Mouse (Mus musculus): ENCODE measurements around the gene Ptpn23. TPM values are rescaled to one million over a fixed set of nuclear protein-coding genes. Genes with fewer than 3 reads are reported as not detected.
A peak's percentile ranks its signal among the peaks of the same experiment; 100 is the strongest.
"Not testable (repeated sequence)": the region's sequence is repeated elsewhere in the genome, so short reads cannot be mapped to it uniquely, and the experiment has no call there.

Gene Ptpn23
- polyA plus RNA-seq, 1 experiment from 2014 or later: 12.2 TPM

GRCm38 (mm10) chr9:110410908-110411887, 3.2 kb upstream of the Ptpn23 start:
- no peak overlapping the region for H3K27ac ChIP-seq
- no peaks in the 10 kb centered on the region for H3K9me3 ChIP-seq
- WGBS: 32% methylated on average over 6 of the region's 6 CpGs
- peaks cover 4% of the 10 kb centered on the region for H3K4me1 ChIP-seq (replicated peaks)
- H3K4me2 ChIP-seq (replicated peaks): no peak overlapping the region
- ATAC-seq: no peak
- H3K4me3 ChIP-seq (replicated peaks): no peak overlapping the region
- H3K27me3 ChIP-seq (replicated peaks): no peaks in the 10 kb centered on the region
- no peaks in the 10 kb centered on the region for H3K36me3 ChIP-seq
- no peak overlapping the region for H3K9ac ChIP-seq

DNA sequence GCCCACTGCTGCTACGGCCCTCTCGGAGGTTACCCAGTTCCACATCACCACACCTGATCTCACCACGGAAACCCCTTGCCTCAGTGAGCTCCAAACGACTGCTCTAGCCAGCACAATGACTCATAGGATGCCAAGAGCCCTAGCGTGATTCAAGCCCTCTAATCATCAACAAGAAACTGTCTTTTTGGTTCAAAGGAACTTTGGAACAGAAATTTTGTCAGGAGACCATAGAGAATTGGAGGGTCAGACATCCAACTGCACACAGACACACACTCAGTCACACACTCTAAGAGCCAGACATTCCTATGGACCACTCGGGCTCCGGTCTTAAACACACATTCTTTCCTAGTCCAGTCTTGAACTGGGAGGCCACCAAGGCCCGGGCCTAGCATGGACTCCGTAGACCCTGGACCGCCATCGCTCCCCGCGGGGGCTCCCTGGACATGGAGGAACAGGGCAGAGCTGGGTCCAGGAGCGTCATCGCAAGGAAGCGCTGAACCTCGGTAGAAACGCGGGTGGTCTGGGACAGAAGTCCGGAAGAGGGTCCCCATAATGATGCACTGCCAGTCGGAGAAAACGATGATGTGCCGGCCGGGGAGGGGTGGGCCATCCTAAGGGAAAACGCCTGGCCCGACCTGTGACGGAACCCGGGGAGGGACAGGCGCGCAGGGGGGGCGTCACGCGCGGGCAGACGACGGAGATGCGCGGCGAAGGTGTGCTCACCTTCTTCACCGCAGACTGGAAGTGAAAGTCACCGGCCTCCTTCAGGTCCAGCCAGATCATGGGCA, 508 bp downstream of the Ptpn23 start:
- no peaks in the 10 kb centered on the region for H3K36me3 ChIP-seq
- WGBS: 1% methylated on average over 41 of the region's 41 CpGs
- peaks cover 4% of the 10 kb centered on the region for H3K4me1 ChIP-seq (replicated peaks)
- ATAC-seq: peak; percentile 69
- peak overlapping the region; percentile 62 for H3K4me2 ChIP-seq (replicated peaks)
- peak overlapping the region; percentile 80 for H3K27ac ChIP-seq
- no peaks in the 10 kb centered on the region for H3K9me3 ChIP-seq
- H3K4me3 ChIP-seq (replicated peaks): peak overlapping the region; percentile 78
- H3K9ac ChIP-seq: peak overlapping the region; percentile 78
- H3K27me3 ChIP-seq (replicated peaks): no peaks in the 10 kb centered on the region

DNA sequence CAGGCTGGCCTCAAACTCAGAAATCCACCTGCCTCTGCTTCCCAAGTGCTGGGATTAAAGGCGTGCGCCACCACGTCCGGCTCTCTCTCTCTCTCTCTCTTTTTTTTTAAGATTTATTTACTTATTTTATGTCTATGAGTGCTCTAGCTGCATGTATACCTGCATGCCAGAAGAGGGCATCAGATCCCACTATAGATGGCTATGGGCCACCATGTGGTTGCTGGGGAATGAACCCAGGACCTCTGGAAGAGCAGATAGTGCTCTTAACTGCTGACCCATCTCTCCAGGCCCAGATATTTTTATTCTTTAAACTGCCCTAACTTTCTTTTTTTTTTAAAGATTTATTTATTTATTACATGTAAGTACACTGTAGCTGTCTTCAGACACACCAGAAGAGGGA, 4.8 kb downstream of the Ptpn23 start:
- not testable (repeated sequence) for H3K9ac ChIP-seq; H3K4me3 ChIP-seq (replicated peaks); H3K27me3 ChIP-seq (replicated peaks); ATAC-seq; H3K36me3 ChIP-seq; H3K4me1 ChIP-seq (replicated peaks); H3K4me2 ChIP-seq (replicated peaks); H3K9me3 ChIP-seq; H3K27ac ChIP-seq
- WGBS: 79% methylated on average over 4 of the region's 4 CpGs

GRCm38 (mm10) chr9:110402731-110403130, 5.3 kb downstream of the Ptpn23 start:
- Histone ChIP-seq H3K9ac (no peak overlapping the region), H3K9me3 (no peaks in the 10 kb centered on the region), H3K4me2 (replicated peaks) (no peak overlapping the region), H3K27ac (no peak overlapping the region), H3K27me3 (replicated peaks) (no peaks in the 10 kb centered on the region), H3K4me1 (replicated peaks) (peaks cover 4% of the 10 kb centered on the region), H3K36me3 (no peaks in the 10 kb centered on the region), H3K4me3 (replicated peaks) (no peak overlapping the region)
- ATAC-seq: no peak
- WGBS: 95% methylated on average over 2 of the region's 2 CpGs

DNA sequence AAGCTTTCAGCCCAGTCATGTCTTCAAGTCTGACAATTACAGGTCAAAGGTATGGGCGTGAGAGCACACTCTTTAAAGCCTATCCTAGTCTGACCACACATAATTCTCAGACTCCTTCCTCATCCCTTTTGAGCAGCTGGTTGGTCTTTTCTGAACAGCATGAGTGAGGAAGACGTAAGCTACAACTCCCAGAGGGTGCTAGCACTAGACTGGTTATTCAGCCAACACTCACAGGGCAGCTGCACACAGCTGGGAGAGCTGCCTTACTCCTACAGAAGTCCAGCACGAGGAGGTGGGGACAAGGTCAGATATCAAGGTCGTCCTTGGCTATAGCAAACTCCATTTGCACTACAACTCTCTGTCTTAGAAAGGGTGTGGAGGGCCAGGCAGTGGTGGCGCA, 7.4 kb downstream of the Ptpn23 start:
- Histone ChIP-seq H3K4me3 (replicated peaks) (no peak overlapping the region), H3K4me2 (replicated peaks) (no peak overlapping the region), H3K9me3 (no peaks in the 10 kb centered on the region), H3K36me3 (peaks cover 8% of the 10 kb centered on the region; the same call in 1 of the 2 replicates), H3K4me1 (replicated peaks) (no peaks in the 10 kb centered on the region), H3K27me3 (replicated peaks) (no peaks in the 10 kb centered on the region), H3K9ac (no peak overlapping the region), H3K27ac (no peak overlapping the region)
- ATAC-seq: peak; percentile 60
- WGBS: 61% methylated on average over 5 of the region's 5 CpGs

- Histone ChIP-seq H3K4me1 (replicated peaks) (no peaks in the 10 kb centered on the region), H3K4me3 (replicated peaks) (no peak overlapping the region), H3K27me3 (replicated peaks) (no peaks in the 10 kb centered on the region), H3K9me3 (no peaks in the 10 kb centered on the region), H3K9ac (no peak overlapping the region), H3K36me3 (peaks cover 49% of the 10 kb centered on the region), H3K27ac (no peak overlapping the region), H3K4me2 (replicated peaks) (no peak overlapping the region)
- WGBS: 93% methylated on average over 4 of the region's 4 CpGs
- no peak for ATAC-seq
Observed at GRCm38 (mm10) chr9:110393295-110393694, 14.7 kb downstream of the Ptpn23 start.

DNA sequence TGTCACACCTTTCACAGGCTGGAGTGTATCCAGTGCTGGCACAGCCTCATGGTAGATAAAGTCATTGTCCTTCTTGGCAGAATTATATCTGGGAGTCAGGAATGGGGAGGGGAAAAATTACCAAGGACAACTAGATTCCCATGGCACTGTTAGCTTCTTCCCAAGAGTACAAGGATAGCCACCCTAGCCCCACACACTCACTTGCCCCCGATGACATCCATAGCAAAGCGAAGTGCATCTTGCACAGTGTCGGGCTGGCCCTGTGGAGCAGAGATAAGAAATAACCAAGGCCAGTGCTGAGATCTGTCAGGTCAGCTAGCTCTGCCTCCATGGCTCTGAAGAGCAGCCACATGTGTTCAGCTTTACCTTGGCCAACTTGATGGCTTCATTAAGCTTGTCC, 17.2 kb downstream of the Ptpn23 start:
- no peak for ATAC-seq
- no peak overlapping the region for H3K4me3 ChIP-seq (replicated peaks)
- WGBS: 92% methylated on average over 3 of the region's 3 CpGs
- H3K9me3 ChIP-seq: no peaks in the 10 kb centered on the region
- H3K4me2 ChIP-seq (replicated peaks): no peak overlapping the region
- H3K36me3 ChIP-seq: peaks cover 63% of the 10 kb centered on the region
- H3K9ac ChIP-seq: no peak overlapping the region
- no peaks in the 10 kb centered on the region for H3K4me1 ChIP-seq (replicated peaks)
- no peaks in the 10 kb centered on the region for H3K27me3 ChIP-seq (replicated peaks)
- no peak overlapping the region for H3K27ac ChIP-seq

DNA sequence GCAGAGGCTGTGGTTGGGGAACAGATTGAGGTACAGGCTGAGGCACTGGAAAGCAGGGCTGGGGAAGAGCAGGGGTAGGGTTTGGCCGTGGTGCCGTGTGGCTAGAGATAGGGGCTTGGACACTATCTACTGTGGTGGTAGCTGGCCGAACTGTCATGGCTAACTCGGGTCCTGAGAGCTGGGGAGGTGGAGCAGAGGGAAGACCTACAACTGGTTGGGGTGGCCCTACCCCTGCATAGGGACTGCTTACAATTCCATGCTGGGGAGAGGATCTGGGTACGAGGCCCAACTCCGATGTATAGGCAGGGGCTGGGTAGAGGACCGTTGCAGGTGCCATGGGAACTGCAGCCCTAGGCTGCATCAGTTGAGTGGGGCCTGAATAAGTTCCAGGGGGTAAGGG, 20.0 kb downstream of the Ptpn23 start:
- H3K27me3 ChIP-seq (replicated peaks): no peaks in the 10 kb centered on the region
- H3K36me3 ChIP-seq: peaks cover 69% of the 10 kb centered on the region

DNA sequence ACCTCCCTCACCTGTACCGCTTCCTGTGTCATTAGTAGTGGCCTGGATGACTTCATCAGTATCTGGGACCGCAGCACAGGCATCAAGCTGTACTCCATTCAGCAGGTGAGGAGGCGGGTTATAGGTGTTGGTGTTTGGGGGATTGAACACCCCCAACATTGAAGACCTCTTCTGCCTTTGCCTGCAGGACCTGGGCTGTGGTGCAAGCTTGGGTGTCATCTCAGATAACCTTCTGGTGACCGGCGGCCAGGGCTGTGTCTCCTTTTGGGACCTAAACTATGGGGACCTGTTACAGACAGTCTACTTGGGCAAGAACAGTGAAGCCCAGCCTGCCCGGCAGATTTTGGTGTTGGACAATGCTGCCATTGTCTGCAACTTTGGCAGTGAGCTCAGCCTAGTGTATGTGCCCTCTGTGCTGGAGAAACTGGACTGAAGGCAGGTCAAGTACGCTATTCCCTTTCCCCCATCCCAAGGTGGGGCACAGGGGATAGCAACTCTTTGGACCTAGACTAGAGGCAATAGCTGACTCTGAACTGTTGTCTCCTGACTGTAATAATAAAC, 23.6 kb downstream of the Ptpn23 start:
- Histone ChIP-seq H3K4me1 (replicated peaks) (no peaks in the 10 kb centered on the region), H3K9me3 (no peaks in the 10 kb centered on the region), H3K4me2 (replicated peaks) (no peak overlapping the region), H3K9ac (no peak overlapping the region), H3K36me3 (peaks cover 43% of the 10 kb centered on the region), H3K4me3 (replicated peaks) (no peak overlapping the region), H3K27ac (no peak overlapping the region), H3K27me3 (replicated peaks) (no peaks in the 10 kb centered on the region)
- no peak for ATAC-seq
- WGBS: 90% methylated on average over 7 of the region's 7 CpGs

More for the DNA sequence above, 20.0 kb downstream of the Ptpn23 start:
- WGBS: 90% methylated on average over 7 of the region's 7 CpGs
- no peaks in the 10 kb centered on the region for H3K4me1 ChIP-seq (replicated peaks)
- no peak overlapping the region for H3K9ac ChIP-seq
- no peak for ATAC-seq
- no peak overlapping the region for H3K4me2 ChIP-seq (replicated peaks)
- H3K4me3 ChIP-seq (replicated peaks): no peak overlapping the region
- H3K9me3 ChIP-seq: no peaks in the 10 kb centered on the region
- no peak overlapping the region for H3K27ac ChIP-seq

DNA sequence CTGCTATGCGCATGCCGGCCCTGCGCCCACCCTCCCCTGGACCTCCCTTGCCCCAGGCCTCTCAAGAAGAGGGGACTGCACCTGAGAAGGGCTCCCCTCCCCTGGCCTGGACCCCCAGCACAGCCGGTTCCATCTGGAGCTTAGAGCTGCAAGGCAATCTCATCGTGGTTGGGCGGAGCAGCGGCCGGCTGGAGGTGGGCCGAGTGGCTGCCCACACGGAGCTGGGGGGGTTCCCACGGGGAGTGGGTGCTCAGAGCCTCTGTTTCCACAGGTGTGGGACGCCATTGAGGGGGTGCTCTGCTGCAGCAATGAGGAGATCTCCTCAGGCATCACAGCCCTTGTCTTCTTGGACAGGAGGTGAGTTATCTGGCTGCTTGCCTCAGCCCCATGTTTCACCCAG, 26.7 kb downstream of the Ptpn23 start:
- ATAC-seq: 0 out of 2 replicates have a peak, but pooled peaks have one; percentile 6

GRCm38 (mm10) chr9:110380662-110381061, 27.4 kb downstream of the Ptpn23 start:
- no peaks in the 10 kb centered on the region for H3K27me3 ChIP-seq (replicated peaks)
- H3K4me3 ChIP-seq (replicated peaks): no peak overlapping the region
- peak overlapping the region; percentile 17; the same call in 1 of the 2 replicates for H3K4me2 ChIP-seq (replicated peaks)
- WGBS: 38% methylated on average over 21 of the region's 21 CpGs
- peak; percentile 59 for ATAC-seq
- H3K4me1 ChIP-seq (replicated peaks): no peaks in the 10 kb centered on the region
- H3K36me3 ChIP-seq: peaks cover 21% of the 10 kb centered on the region
- no peak overlapping the region for H3K27ac ChIP-seq
- H3K9me3 ChIP-seq: no peaks in the 10 kb centered on the region
- H3K9ac ChIP-seq: 0 out of 2 replicates have a peak overlapping the region, but pooled peaks have one; percentile 13

More for the DNA sequence above, 26.7 kb downstream of the Ptpn23 start:
- Histone ChIP-seq H3K4me1 (replicated peaks) (no peaks in the 10 kb centered on the region), H3K36me3 (peaks cover 28% of the 10 kb centered on the region), H3K9ac (no peak overlapping the region), H3K4me3 (replicated peaks) (no peak overlapping the region), H3K27ac (no peak overlapping the region), H3K4me2 (replicated peaks) (no peak overlapping the region), H3K27me3 (replicated peaks) (no peaks in the 10 kb centered on the region), H3K9me3 (no peaks in the 10 kb centered on the region)
- 84% methylated on average over 12 of the region's 12 CpGs for WGBS

DNA sequence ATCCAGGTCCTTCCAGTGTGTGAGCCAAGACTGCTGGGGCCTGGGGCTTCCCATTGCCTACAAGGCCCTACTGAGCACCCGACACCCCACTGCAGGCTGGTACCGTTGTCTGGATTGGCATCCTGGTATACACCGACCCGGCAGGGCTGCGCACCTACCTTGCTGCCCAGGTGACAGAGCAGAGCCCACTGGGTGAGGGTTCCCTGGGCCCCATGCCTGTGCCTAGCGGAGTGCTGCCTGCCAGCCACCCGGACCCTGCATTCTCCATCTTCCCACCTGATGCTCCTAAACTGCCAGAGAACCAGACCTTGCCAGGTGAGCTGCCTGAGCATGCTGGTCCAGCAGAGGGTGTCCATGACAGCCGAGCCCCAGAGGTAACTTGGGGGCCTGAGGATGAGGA, 28.7 kb downstream of the Ptpn23 start:
- no peak overlapping the region for H3K9ac ChIP-seq
- H3K9me3 ChIP-seq: no peaks in the 10 kb centered on the region
- H3K4me2 ChIP-seq (replicated peaks): no peak overlapping the region
- H3K27ac ChIP-seq: no peak overlapping the region
- no peaks in the 10 kb centered on the region for H3K27me3 ChIP-seq (replicated peaks)
- ATAC-seq: no peak
- peaks cover 18% of the 10 kb centered on the region for H3K36me3 ChIP-seq
- no peaks in the 10 kb centered on the region for H3K4me1 ChIP-seq (replicated peaks)
- H3K4me3 ChIP-seq (replicated peaks): no peak overlapping the region
- 97% methylated on average over 8 of the region's 8 CpGs for WGBS
